Mouse (Mus musculus) adrenal gland, postnatal 36 days (tissue): ENCODE measurements at regions not wholly inside any gene's neighbourhood (a gene's known extent, or its start where the extent isn't known, plus 50 kb on each side); places are given as distances from the start of the nearest gene placed in this dataset.
"Not testable (repeated sequence)": the region's sequence is repeated elsewhere in the genome, so short reads cannot be mapped to it uniquely, and the experiment has no call there.

Experiments
- DNase-seq, 2 experiments: peaks; one replicate each; pipeline ENCODE4 v3.0.0; 2021; ENCODE audit warnings: mixed read lengths in 1 of 2

- DNase-seq, result peak; percentile 56 to 72
Observed at GRCm38 (mm10) chr10:62055408-62055807, 76.5 kb upstream of the Col13a1 start.

DNA sequence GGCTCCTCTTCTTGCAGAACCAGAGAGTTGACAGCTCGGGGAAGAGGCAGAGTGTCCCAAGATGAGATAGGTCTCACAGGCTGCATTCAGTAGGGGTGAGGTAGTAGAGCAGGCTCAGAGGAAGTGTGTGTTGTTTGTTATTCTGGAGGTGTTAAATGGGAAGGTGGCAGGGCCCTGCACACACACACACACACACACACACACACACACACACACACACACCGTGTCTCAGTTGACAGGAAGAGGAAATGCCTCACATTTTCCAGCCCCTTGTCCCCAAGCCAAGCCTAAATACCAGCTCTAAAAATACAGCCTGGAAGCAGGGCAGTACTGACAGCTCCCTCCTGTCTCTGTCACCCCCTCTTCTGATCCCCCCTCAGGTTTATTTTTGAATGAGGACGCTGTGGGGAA is 70.9 kb upstream of the Col13a1 start:
- peak; percentile 9 to 27 for DNase-seq

DNA sequence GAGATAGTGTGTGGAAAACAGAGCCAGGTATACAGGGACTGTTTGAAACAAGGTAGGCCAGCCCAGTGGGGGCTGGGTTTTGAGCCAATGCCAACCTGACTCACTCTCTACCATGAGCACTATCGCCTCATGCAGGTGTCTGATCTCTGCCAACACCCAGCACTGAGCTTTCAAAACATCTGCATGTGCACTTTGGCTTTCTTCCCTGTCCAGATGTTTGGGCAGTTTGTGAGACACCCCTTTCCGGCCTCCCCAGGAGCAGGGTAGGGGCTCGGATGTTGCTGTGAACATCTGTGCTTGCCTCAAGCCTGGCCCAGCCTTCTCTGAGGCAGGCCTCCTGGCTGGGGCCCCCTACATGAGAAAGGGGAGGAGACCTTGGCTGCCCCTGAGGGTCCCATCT is 65.5 kb upstream of the Col13a1 start:
- DNase-seq, result no peak

DNA sequence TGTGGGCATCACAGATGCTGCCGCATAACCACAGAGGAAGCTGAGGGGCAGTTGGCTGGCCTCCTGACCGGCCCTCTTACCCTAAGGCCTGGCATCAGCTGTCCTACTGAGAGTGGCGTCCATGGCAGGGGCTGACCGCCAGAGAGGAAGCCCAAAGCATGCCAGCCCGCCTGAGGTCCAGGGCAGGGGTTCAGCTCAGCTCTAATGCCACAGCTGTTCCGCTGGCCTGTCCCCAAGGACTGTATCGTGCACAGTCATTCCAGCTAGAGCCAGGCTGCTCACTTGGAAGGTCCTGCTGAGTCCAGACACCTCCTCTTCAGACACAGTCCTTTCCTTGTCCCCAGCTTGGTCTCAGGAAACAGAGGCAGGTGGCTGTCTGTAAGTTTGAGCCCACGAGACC is 61.0 kb upstream of the Col13a1 start:
- no peak for DNase-seq

DNA sequence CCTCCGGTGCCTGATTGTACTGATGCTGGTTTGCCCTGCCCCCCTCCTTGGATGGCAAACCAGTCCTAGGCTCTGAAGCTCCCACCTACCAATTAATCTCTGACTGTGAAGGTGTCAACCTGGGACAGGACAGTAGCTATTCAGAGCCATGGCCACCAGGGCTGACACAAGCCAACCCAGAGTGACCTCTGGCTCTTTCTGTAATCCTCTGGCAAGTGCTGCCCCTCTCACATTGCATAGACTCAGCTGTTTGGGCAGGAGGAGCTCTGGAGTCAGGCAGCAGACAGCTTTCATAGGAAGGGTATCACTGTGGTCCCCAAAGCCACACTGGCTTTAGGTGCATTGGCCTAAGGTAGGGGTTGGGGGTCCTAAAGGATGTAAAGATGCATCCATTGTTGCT is 59.7 kb upstream of the Col13a1 start:
- no peak for DNase-seq

DNA sequence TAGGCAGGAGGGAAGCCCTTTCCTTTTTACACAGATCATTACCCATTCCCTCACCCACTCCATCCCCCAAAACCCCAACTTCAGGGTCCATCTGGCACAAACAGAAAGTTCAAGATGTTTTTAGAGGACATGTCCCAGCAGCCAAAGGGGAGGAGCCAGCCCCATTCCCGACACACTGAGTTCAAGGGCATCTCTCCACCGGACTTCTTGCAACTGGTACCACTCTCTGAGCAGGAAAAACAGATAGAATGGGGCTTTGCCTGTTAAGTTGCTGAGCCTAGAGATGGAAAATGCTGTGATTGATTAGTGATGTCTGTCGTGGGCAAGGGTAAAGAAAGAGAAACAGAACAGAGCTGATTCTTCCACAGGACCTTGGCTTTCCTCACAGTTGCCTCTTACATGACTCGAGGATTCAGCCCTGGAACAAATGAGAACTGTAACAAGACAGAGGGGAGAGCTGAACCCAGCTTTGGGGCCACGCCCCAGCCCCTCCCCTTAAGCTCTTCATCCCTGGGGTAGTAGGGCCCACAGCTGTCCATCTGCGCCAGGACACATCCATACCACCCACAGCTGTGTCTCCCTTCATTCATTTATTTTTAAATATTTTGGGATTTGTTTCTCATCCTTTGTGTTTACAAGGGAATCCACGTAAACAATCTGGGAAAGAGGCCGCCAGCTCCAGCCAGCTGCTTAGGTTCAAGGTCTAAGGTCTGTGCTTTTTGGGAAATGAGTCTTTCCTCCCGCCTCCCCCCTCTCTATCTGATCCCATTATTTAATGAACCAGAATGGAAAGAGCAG is 58.7 kb upstream of the Col13a1 start:
- DNase-seq, result no peak

- DNase-seq, result no peak
Observed at GRCm38 (mm10) chr10:62036815-62037214, 57.9 kb upstream of the Col13a1 start.

DNA sequence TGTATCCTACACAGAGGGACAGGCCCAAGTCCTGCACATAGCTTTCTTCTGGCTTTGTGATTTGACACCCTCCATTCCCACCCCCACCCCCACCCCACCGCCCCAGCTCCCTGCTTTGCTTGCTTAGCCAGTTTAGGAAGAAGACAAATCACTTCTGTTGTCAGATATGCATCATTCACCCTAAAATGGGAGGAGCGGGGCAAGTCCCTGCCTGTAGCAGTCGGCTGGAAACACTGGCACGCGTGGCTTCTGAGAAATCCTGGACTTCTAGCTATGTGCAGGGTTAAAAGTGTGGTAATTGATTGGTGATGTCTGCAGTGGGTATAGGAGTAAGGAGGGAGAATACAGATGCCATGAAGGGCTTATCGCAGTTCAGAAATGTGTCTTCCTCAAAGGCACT is 55.4 kb upstream of the Col13a1 start:
- no peak for DNase-seq

- no peak for DNase-seq
Observed at GRCm38 (mm10) chr10:62033748-62034147, 54.8 kb upstream of the Col13a1 start.

GRCm38 (mm10) chr10:62031986-62032385 is 53.1 kb upstream of the Col13a1 start:
- DNase-seq, result not testable (repeated sequence)

- no peak for DNase-seq
Observed at GRCm38 (mm10) chr10:62029271-62029670, 50.4 kb upstream of the Col13a1 start.
